Mouse (Mus musculus) ES-Bruce4 (cell line): ENCODE data around the gene Olfr1040. TPM values are rescaled to one million over a fixed set of nuclear protein-coding genes. Genes with fewer than 3 reads are reported as not detected.
"Not testable (repeated sequence)": the region's sequence is repeated elsewhere in the genome, so short reads cannot be mapped to it uniquely, and the experiment has no call there.

Experiments
- H3K27ac ChIP-seq: 2 replicates; pipeline ENCODE4 v1.5.1; 2012; ENCODE audit warnings: low read length, inconsistent platforms; ENCODE audit not compliant: insufficient read depth
- H3K27me3 ChIP-seq: 2 replicates; pipeline ENCODE4 v1.6.1; 2012; ENCODE audit warnings: mild to moderate bottlenecking, low read length, inconsistent platforms; ENCODE audit not compliant: control insufficient read depth, poor library complexity, insufficient read depth, severe bottlenecking
- H3K36me3 ChIP-seq: 2 replicates; pipeline ENCODE4 v1.6.1; 2012; ENCODE audit warnings: inconsistent platforms, mild to moderate bottlenecking, low read length, moderate library complexity; ENCODE audit not compliant: control insufficient read depth, poor library complexity, insufficient read depth, severe bottlenecking
- H3K4me1 ChIP-seq: one replicate; pipeline ENCODE4 v1.8.1; 2011; ENCODE audit warnings: low read length; ENCODE audit not compliant: control insufficient read depth, insufficient read depth
- H3K4me3 ChIP-seq: 2 replicates; pipeline ENCODE4 v1.5.1; 2011; ENCODE audit warnings: low read depth, mild to moderate bottlenecking, low read length
- H3K9ac ChIP-seq: 2 replicates; pipeline ENCODE4 v1.6.1; 2012; ENCODE audit warnings: low read depth, mild to moderate bottlenecking, inconsistent platforms; ENCODE audit not compliant: poor library complexity, severe bottlenecking
- H3K9me3 ChIP-seq: replicated peaks from 2 replicates; pipeline ENCODE4 v1.6.1; 2012; ENCODE audit warnings: mild to moderate bottlenecking, low read length, inconsistent platforms; ENCODE audit not compliant: control insufficient read depth, poor library complexity, insufficient read depth, severe bottlenecking
- CTCF ChIP-seq: IDR thresholded peaks from one replicate; pipeline ENCODE4 v1.8.1; 2011; ENCODE audit warnings: low read depth, low read length
- EP300 ChIP-seq: IDR thresholded peaks from 2 replicates; pipeline ENCODE4 v1.6.1; 2011; ENCODE audit warnings: low read depth, low read length; ENCODE audit not compliant: insufficient read depth
- POLR2A ChIP-seq: IDR thresholded peaks from one replicate; pipeline ENCODE4 v1.8.1; 2011; ENCODE audit warnings: low read length; ENCODE audit not compliant: insufficient read depth
- polyA plus RNA-seq: library from polyadenylated mRNA; stranded (reverse); fragments of >200 nt; gene quantifications from 2 replicates; pipeline ENCODE4 v1.2.4, GENCODE M21; 2011; ENCODE audit warnings: low read depth; ENCODE audit not compliant: missing spikeins, insufficient read depth, insufficient read length

The Olfr1040 gene
- not detected in 2 replicates for polyA plus RNA-seq

DNA sequence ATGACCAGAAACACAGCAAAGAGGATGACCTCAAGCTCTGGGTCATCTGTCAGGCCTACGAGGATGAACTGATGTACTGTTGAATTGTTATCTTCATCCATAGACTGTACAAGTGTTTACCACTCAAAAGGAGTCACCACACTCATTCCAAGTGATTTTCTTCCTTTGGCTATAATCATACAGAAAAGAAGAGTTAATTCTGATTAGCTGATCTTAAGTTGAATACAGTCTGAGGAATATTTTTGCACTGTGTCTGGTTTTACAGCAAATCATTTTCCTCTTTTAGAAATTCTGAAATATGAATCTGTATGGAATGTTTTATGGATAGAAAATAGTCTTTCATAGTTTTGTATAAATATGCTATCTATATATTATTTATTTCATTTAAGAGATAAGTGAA lies at the start of gene Olfr1040:
Olfr1040 (minus strand) TSS at position 101 of the 400 bp plus-strand sequence.
- Histone ChIP-seq H3K9me3 (no peaks in the 10 kb centered on the region), H3K9ac (no peak within 1 kb of the TSS), H3K27me3 (no peaks in the 10 kb centered on the region), H3K27ac (no peak within 1 kb of the TSS), H3K4me1 (no peaks in the 10 kb centered on the region), H3K36me3 (no peaks in the 10 kb centered on the region), H3K4me3 (no peak within 1 kb of the TSS)
- TF ChIP-seq EP300 (no peak), POLR2A (no peak), CTCF (no peak)

DNA sequence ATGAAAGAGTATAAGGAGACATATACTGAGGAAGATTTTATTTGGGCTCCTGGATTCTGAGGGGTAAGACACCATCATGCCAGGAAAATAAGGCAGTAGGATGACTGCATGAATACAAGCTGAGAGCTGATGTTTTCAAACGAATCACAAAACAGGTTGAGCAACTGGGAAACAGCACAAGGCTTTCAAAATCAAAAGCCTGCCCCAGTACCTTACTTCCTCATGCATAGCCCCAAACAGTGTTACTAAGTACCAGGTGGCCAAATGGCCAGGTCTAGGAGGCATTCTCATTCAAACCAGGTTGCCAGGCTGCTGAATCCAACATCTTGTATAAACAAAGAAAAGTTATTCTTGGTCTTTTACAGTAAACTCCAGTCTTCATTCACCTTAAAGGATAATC lies 49.3 kb upstream of the Olfr1040 start:
- Histone ChIP-seq H3K9me3 (no peaks in the 10 kb centered on the region; the same call in 1 of the 2 replicates), H3K36me3 (no peaks in the 10 kb centered on the region), H3K4me3 (no peak overlapping the region), H3K9ac (no peak overlapping the region), H3K27ac (no peak overlapping the region), H3K27me3 (no peaks in the 10 kb centered on the region), H3K4me1 (no peaks in the 10 kb centered on the region)
- TF ChIP-seq POLR2A (no peak), EP300 (no peak), CTCF (no peak)

DNA sequence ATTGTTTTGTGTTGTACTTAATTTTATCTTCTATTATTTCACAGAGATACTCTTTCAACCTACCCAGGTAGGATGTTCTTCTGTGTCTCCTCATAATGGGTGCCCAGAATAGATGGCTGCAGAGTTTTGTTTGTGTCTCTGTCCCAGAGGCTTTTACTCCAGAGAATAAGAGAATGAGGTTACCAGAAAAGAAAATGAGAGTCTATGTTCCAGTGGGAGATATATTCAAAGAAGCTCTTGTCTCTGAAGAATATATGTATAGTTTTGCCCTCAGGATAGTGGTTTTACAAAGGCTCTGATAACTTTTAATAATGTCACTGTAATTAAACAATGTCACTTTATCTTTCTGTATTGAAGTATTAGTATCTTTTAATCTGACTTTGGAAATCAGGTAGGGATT lies 39.1 kb upstream of the Olfr1040 start, which contains the start of gene Olfr52:
Olfr52 (minus strand) TSS at position 101 of the 400 bp plus-strand sequence.
- Histone ChIP-seq H3K27me3 (no peaks in the 10 kb centered on the region), H3K4me1 (no peaks in the 10 kb centered on the region), H3K4me3 (no peak within 1 kb of the TSS), H3K36me3 (no peaks in the 10 kb centered on the region), H3K9ac (no peak within 1 kb of the TSS), H3K27ac (no peak within 1 kb of the TSS), H3K9me3 (no peaks in the 10 kb centered on the region; the same call in 1 of the 2 replicates)
- no peak for TF ChIP-seq EP300
- TF ChIP-seq POLR2A, result no peak
- no peak for TF ChIP-seq CTCF

DNA sequence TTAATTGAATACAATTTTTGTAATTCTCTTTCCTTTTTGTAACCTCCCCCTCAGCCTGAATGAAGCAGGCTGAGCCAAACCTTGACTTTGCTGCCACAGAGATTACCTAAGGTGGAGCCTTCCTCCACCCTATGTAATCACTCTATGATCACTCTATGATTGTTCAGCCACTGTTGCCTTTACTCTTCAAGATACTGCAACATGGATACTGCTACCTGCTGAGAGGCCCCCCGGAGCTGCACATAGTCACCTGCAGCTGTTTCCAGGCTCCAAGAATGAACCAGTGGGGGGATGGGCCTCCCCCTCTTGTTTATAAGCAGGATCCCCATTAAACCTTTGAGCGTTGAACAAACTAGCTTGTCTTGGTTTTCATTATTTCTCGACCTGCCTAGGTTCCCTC lies 33.4 kb upstream of the Olfr1040 start:
- TF ChIP-seq POLR2A (no peak), EP300 (0 out of 2 replicates have a peak, but pooled peaks have one; percentile 15)
- Histone ChIP-seq H3K4me1 (no peaks in the 10 kb centered on the region), H3K36me3 (no peaks in the 10 kb centered on the region), H3K9ac (no peak overlapping the region), H3K27me3 (no peaks in the 10 kb centered on the region), H3K27ac (no peak overlapping the region), H3K4me3 (no peak overlapping the region), H3K9me3 (no peaks in the 10 kb centered on the region; the same call in 1 of the 2 replicates)

DNA sequence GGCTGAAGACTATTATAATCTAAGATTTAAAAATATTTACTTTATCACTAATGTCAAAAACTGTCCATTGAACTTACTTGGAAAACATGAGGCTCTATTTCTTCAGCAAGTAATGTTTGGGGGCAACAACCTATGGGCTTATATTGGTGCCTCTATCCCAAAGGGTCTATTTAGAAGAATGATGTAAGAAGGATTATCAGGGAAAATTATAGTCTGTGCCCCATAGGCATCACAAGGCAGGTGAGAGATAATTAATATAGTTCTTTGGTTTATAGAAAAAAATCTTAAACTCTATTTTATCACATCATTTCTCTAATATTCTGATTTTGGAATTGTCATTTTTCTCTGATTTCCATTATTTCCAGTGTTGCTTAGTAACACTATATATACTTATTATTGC lies 31.2 kb upstream of the Olfr1040 start, which contains the start of gene Olfr1044:
Olfr1044 (minus strand) TSS at position 101 of the 400 bp plus-strand sequence.
- Histone ChIP-seq H3K36me3 (no peaks in the 10 kb centered on the region), H3K9me3 (no peaks in the 10 kb centered on the region), H3K27me3 (no peaks in the 10 kb centered on the region), H3K4me3 (no peak within 1 kb of the TSS), H3K27ac (no peak within 1 kb of the TSS), H3K9ac (no peak within 1 kb of the TSS), H3K4me1 (no peaks in the 10 kb centered on the region)
- TF ChIP-seq POLR2A, result no peak

DNA sequence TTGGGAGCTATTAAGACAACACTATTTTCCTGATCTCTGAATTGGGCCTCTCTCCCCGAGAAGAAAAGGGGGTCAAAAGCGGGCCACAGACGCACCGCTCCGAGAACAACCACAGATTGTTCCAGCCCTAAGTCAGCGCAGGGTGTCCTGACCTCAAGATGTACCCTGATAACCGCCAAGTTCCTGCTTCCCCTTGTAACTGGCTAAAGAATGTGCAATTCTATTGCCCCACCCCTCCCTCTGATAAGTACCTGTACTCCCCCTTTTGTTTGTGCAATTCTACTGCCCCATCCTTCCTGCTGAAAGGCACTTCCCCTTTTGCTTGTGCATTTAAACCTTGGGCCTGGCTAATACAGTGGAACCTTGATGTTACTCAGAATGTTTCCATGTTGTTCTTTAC lies 28.9 kb upstream of the Olfr1040 start:
- H3K4me3 ChIP-seq, H3K4me1 ChIP-seq, H3K9me3 ChIP-seq, H3K36me3 ChIP-seq, H3K9ac ChIP-seq, H3K27me3 ChIP-seq, H3K27ac ChIP-seq: not testable (repeated sequence)
